Mouse (Mus musculus): ENCODE results near the gene Phtf2.

Phtf2 gene

GRCm38 (mm10) chr5:20881915-20882800, at the start of gene Phtf2, which contains the start of gene Tmem60:
Gene Phtf2 (minus strand): TSS chr5:20882124.
Gene Tmem60 (plus strand): TSS chr5:20882191.
- peak; percentile 96 to 98 for DNase-seq (ENCODE audit: low spot score in 2 of 2)

DNA sequence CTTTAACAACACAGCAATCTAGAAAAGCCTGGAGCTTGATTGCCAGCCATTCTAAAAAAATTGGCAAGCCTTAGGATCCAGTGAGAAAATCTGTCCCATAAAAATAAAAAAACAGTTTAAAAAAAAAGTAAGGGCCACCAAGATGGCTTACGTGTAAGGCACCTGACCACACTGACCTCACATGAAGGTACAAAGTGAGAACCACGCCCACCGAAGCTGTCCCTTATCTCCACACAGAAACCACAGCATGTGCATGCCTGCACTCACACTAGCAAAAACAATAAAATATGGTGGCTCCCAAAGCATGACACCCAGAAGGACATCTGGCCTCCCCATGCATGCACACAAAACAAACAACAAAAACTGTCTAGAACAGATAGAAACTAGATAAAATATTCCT, 49.4 kb upstream of the Phtf2 start:
- DNase-seq (ENCODE audit: low spot score in 2 of 2): peak; percentile 64 to 77

GRCm38 (mm10) chr5:20930430-20930829, 48.5 kb upstream of the Phtf2 start:
- no peak for DNase-seq (ENCODE audit: low spot score in 2 of 2)

DNA sequence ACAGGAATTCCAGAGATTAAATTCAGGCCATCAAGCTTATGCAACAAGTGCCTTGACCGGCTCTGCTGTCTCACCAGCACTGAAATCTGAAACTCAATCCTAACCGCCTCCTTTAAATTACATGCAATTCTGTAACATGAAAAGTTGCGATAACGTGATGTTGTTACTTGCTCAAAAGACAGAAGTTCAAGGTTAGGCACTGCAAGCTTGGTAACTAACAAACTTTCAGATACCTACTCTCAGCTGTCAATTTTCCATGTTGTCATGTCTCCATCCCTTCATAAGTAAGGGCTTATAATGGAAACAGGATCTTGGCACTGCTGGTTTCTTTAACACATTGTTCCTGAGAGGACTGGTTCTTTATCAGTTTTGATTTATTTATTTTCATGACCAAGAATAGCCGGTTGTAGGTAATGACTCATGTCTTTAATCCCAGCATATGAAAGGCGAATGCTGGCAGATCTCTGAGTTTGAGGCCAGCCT, 47.8 kb upstream of the Phtf2 start:
- DNase-seq (ENCODE audit: low spot score in 2 of 2): no peak

- no peak for DNase-seq (ENCODE audit: low spot score in 2 of 2)
Observed at GRCm38 (mm10) chr5:20925451-20925850, 43.5 kb upstream of the Phtf2 start.

DNA sequence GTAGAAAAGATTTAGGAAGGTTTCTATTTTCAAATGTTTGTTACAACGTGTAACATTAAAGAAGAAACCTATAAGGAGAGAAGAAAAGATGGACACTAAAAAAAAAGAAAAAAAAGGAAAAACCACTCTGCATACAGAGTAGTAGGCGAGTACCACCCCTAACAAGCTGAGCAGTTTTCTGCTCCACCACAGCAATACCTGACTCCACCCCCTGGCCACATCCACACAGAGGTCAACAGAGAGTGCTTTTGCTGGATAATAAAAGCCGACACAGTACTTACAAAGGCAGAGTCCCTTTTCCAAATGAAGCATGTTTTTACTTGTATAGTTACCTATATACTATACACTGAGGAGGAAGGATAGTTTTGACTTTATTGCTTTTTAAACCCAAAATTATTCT, 42.7 kb upstream of the Phtf2 start:
- DNase-seq (ENCODE audit: low spot score in 2 of 2): no peak

GRCm38 (mm10) chr5:20919566-20919965, 37.6 kb upstream of the Phtf2 start:
- DNase-seq (ENCODE audit: low spot score in 2 of 2): no peak

DNA sequence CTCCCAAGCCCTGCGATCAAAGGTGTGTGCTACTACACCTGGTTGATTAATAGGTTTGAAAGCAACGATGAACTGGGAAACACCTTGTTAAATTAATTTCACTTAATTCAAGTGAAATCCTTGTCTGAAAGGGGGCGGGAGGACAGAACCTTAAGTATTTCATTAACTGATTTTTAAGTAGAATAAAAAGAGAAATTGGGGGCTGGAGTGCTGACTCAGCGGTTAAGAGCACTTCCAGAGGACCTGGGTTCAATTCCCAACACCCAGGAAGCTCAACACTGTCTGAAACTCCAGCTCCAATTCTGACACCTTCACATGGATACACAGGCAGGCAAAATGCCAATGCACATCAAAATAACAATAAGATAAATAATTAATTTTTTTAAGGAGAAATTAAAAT, 37.0 kb upstream of the Phtf2 start:
- DNase-seq (ENCODE audit: low spot score in 2 of 2): no peak

GRCm38 (mm10) chr5:20913372-20914275, 31.7 kb upstream of the Phtf2 start:
- peak; percentile 68 to 77 for DNase-seq (ENCODE audit: low spot score in 2 of 2)

GRCm38 (mm10) chr5:20911741-20912140, 29.8 kb upstream of the Phtf2 start:
- DNase-seq (ENCODE audit: low spot score in 2 of 2): no peak

GRCm38 (mm10) chr5:20906191-20906590, 24.3 kb upstream of the Phtf2 start:
- DNase-seq (ENCODE audit: low spot score in 2 of 2): no peak

GRCm38 (mm10) chr5:20905437-20905836, 23.5 kb upstream of the Phtf2 start:
- no peak for DNase-seq (ENCODE audit: low spot score in 2 of 2)

GRCm38 (mm10) chr5:20904647-20905046, 22.7 kb upstream of the Phtf2 start:
- no peak for DNase-seq (ENCODE audit: low spot score in 2 of 2)

DNA sequence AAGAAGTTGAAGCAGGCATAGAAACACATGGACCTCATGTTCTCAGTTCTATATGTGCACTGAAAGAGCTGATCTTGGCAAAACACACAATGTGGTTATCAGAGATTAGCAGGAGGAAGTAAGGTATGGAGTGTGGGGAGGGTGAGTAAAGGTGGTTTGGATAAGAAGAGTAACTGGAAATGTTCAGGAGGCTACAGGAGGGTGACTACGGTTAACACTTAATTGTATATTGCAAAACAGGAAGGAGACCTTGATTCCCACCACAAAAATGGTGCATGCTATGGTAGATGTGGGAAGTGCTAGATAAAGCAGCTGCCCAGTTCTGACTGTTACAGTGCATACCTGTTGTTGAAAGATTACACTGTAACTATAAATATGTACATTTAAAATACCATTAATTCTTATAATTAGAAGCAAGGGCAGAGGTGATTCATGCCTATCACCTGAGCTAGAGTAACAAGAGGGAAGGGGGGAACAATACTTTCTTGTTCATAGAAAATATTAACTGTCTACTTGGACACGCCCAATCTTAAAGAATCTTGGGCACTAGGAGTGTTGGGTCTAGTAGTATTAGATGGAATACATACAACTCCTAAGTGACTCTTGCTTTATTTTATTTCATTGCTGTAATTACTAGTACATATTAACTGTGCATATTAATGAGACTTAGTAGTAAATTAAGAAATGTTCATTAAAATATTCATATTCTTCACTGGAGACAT, 15.7 kb upstream of the Phtf2 start:
- no peak for DNase-seq (ENCODE audit: low spot score in 2 of 2)

GRCm38 (mm10) chr5:20884036-20884620, 2.2 kb upstream of the Phtf2 start:
- DNase-seq (ENCODE audit: low spot score in 2 of 2): no peak

GRCm38 (mm10) chr5:20880797-20881775, 838 bp downstream of the Phtf2 start:
- peak; percentile 8 to 42 for DNase-seq (ENCODE audit: low spot score in 2 of 2)

DNA sequence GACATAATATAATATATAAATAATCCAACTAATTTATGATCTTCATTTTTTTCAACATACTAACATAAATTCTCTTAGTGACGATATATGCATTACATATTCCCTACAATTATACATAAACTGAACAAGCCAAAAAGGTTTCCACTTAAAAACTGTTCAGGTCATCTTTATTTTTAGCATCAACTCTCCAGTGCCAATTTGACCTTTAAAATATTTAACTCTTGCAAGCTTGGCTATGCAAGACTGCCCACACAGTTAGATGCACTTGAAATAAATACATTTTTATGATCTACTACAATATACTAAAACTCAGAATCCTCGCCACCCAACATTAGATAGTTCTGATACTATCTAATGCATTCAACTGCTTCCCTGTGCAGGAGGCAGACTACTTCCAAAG, 1.5 kb downstream of the Phtf2 start:
- DNase-seq (ENCODE audit: low spot score in 2 of 2): no peak

DNA sequence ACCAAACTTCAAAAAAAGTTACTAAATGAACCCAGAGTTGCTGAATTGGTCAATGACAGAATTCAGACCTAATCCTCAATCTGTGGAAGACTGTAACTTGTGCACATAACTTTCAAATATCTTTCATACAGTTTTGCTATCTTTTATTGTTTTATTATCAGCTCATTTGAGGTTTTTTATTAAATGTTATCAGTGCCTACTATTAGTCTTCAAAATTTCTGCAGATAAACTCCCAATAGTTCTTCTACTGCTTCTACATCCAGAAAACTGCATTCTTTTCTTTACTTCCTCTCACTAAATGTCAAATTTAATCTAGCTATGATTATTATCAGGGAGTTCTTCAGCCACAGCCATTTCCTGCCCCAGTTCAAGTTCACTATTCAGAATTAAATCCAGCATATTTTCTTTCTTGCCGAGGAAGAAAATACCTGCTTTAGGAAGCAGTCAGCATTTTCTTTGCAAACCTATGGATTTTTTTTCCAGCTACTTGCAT, 4.9 kb downstream of the Phtf2 start:
- DNase-seq (ENCODE audit: low spot score in 2 of 2): no peak

DNA sequence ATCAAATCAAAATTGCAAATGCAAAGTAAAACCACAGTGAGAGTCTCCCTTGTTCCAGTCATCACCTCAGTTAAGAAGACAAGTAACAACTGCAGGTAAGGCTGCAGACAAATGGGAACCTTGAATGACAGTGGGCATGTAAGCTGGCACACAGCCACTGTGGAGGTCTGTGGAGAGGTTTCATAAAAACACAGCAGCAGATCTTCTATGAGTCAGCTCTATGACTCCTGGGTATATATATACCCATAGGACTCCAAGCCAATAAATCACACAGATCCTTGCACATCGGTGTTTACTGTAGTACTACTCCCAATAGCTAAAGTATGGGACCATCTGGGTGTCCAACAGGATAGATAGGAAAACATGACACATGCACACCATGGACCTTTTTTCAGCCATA, 8.8 kb downstream of the Phtf2 start:
- DNase-seq (ENCODE audit: low spot score in 2 of 2): no peak

GRCm38 (mm10) chr5:20865193-20865755, 16.6 kb downstream of the Phtf2 start:
- DNase-seq (ENCODE audit: low spot score in 2 of 2): no peak
